Mouse (Mus musculus): Measurements from ENCODE around the gene Cep89. TPM values are rescaled to one million over a fixed set of nuclear protein-coding genes. Genes with fewer than 3 reads are reported as not detected.

The Cep89 gene
- polyA plus RNA-seq, 2 experiments = 11.6 to 14.5 TPM

- Histone ChIP-seq H3K9me3 (ENCODE audit: control insufficient read depth, low read length) (no peaks in the 10 kb centered on the region), H3K4me3 (ENCODE audit: insufficient read depth in 1 of 2, low read depth in 2 of 2, low read length in 2 of 2) (no peak overlapping the region), H3K4me1 (replicated peaks; ENCODE audit: control insufficient read depth in 2 of 2, insufficient read depth in 2 of 2, low read length in 1 of 2) (peaks cover 7 to 16% of the 10 kb centered on the region in 2 experiments), H3K36me3 (replicated peaks; ENCODE audit: control insufficient read depth, insufficient read depth, low read depth) (no peaks in the 10 kb centered on the region), H3K27me3 (ENCODE audit: control insufficient read depth, insufficient read depth, low read length) (no peaks in the 10 kb centered on the region), H3K27ac (no peak overlapping the region), H3K9ac (replicated peaks) (no peak overlapping the region), H3K4me2 (ENCODE audit: low read depth) (no peak overlapping the region)
- whole genome bisulfite sequencing (ENCODE audit: insufficient replicate concordance) = 58% methylated on average over 3 of the region's 3 CpGs
- TF ChIP-seq EP300 (IDR thresholded peaks at IDR 0.05; ENCODE audit: low read depth) = no peak
- TF ChIP-seq CTCF (IDR thresholded peaks at IDR 0.05; ENCODE audit: low read depth) = no peak
- no peak for ATAC-seq (ENCODE audit: insufficient read depth)
- DNase-seq (ENCODE audit: low read depth in 3 of 3, low spot score in 3 of 3) = no peak
Measured at GRCm38 (mm10) chr7:35351155-35351554, 45.7 kb upstream of the Cep89 start.

- no peaks in the 10 kb centered on the region for H3K27me3 ChIP-seq (ENCODE audit: control insufficient read depth, insufficient read depth, low read length)
- no peak overlapping the region for H3K4me3 ChIP-seq (ENCODE audit: insufficient read depth in 1 of 2, low read depth in 2 of 2, low read length in 2 of 2)
- ATAC-seq (ENCODE audit: insufficient read depth) (no peak), DNase-seq (ENCODE audit: low read depth in 3 of 3, low spot score in 3 of 3) (no peak)
- H3K9ac ChIP-seq (replicated peaks) = no peak overlapping the region
- H3K4me1 ChIP-seq (replicated peaks; ENCODE audit: control insufficient read depth in 2 of 2, insufficient read depth in 2 of 2, low read length in 1 of 2) = peaks cover 0 to 7% of the 10 kb centered on the region in 2 experiments; a peak in 1 of 4 replicates
- H3K9me3 ChIP-seq (ENCODE audit: control insufficient read depth, low read length) = no peaks in the 10 kb centered on the region
- H3K27ac ChIP-seq = no peak overlapping the region
- TF ChIP-seq CTCF (IDR thresholded peaks at IDR 0.05; ENCODE audit: low read depth) (no peak), EP300 (IDR thresholded peaks at IDR 0.05; ENCODE audit: low read depth) (no peak)
- no peaks in the 10 kb centered on the region for H3K36me3 ChIP-seq (replicated peaks; ENCODE audit: control insufficient read depth, insufficient read depth, low read depth)
- H3K4me2 ChIP-seq (ENCODE audit: low read depth) = no peak overlapping the region
- 86% methylated on average over 15 of the region's 15 CpGs for WGBS (ENCODE audit: insufficient replicate concordance)
Measured at GRCm38 (mm10) chr7:35353306-35353705, 43.5 kb upstream of the Cep89 start.

- Histone ChIP-seq H3K4me1 (replicated peaks; ENCODE audit: control insufficient read depth in 2 of 2, insufficient read depth in 2 of 2, low read length in 1 of 2) (peaks cover 0 to 3% of the 10 kb centered on the region in 2 experiments; a peak in 1 of 4 replicates), H3K27me3 (ENCODE audit: control insufficient read depth, insufficient read depth, low read length) (no peaks in the 10 kb centered on the region), H3K9ac (replicated peaks) (no peak overlapping the region), H3K36me3 (replicated peaks; ENCODE audit: control insufficient read depth, insufficient read depth, low read depth) (no peaks in the 10 kb centered on the region), H3K27ac (no peak overlapping the region), H3K4me2 (ENCODE audit: low read depth) (no peak overlapping the region), H3K4me3 (ENCODE audit: insufficient read depth in 1 of 2, low read depth in 2 of 2, low read length in 2 of 2) (no peak overlapping the region), H3K9me3 (ENCODE audit: control insufficient read depth, low read length) (no peaks in the 10 kb centered on the region)
- no peak for TF ChIP-seq CTCF (IDR thresholded peaks at IDR 0.05; ENCODE audit: low read depth)
- no peak for TF ChIP-seq EP300 (IDR thresholded peaks at IDR 0.05; ENCODE audit: low read depth)
- DNase-seq (ENCODE audit: low read depth in 3 of 3, low spot score in 3 of 3) (no peak), ATAC-seq (ENCODE audit: insufficient read depth) (no peak)
- WGBS (ENCODE audit: insufficient replicate concordance) = 50% methylated on average over 5 of the region's 5 CpGs
Measured at GRCm38 (mm10) chr7:35355303-35355872, 41.4 kb upstream of the Cep89 start.

- H3K4me3 ChIP-seq (ENCODE audit: insufficient read depth in 1 of 2, low read depth in 2 of 2, low read length in 2 of 2) = no peak overlapping the region
- no peak overlapping the region for H3K4me2 ChIP-seq (ENCODE audit: low read depth)
- no peaks in the 10 kb centered on the region for H3K36me3 ChIP-seq (replicated peaks; ENCODE audit: control insufficient read depth, insufficient read depth, low read depth)
- DNase-seq (ENCODE audit: low read depth in 3 of 3, low spot score in 3 of 3) = no peak
- 73% methylated on average over 12 of the region's 12 CpGs for WGBS (ENCODE audit: insufficient replicate concordance)
- H3K4me1 ChIP-seq (replicated peaks; ENCODE audit: control insufficient read depth in 2 of 2, insufficient read depth in 2 of 2, low read length in 1 of 2) = peaks cover 0 to 2% of the 10 kb centered on the region in 2 experiments; a peak in 1 of 4 replicates
- no peak for ATAC-seq (ENCODE audit: insufficient read depth)
- H3K27ac ChIP-seq = no peak overlapping the region
- no peak for TF ChIP-seq CTCF (IDR thresholded peaks at IDR 0.05; ENCODE audit: low read depth)
- TF ChIP-seq EP300 (IDR thresholded peaks at IDR 0.05; ENCODE audit: low read depth) = no peak
- H3K9ac ChIP-seq (replicated peaks) = no peak overlapping the region
- no peaks in the 10 kb centered on the region for H3K27me3 ChIP-seq (ENCODE audit: control insufficient read depth, insufficient read depth, low read length)
- H3K9me3 ChIP-seq (ENCODE audit: control insufficient read depth, low read length) = no peaks in the 10 kb centered on the region
Measured at GRCm38 (mm10) chr7:35357621-35358020, 39.2 kb upstream of the Cep89 start.

- ATAC-seq (ENCODE audit: insufficient read depth) (no peak), DNase-seq (ENCODE audit: low read depth in 3 of 3, low spot score in 3 of 3) (no peak)
- H3K9ac ChIP-seq (replicated peaks) = no peak overlapping the region
- no peaks in the 10 kb centered on the region for H3K36me3 ChIP-seq (replicated peaks; ENCODE audit: control insufficient read depth, insufficient read depth, low read depth)
- no peak overlapping the region for H3K27ac ChIP-seq
- H3K9me3 ChIP-seq (ENCODE audit: control insufficient read depth, low read length) = no peaks in the 10 kb centered on the region
- H3K4me2 ChIP-seq (ENCODE audit: low read depth) = no peak overlapping the region
- peaks cover 0 to 5% of the 10 kb centered on the region in 2 experiments; a peak in 1 of 4 replicates for H3K4me1 ChIP-seq (replicated peaks; ENCODE audit: control insufficient read depth in 2 of 2, insufficient read depth in 2 of 2, low read length in 1 of 2)
- 47% methylated on average over 5 of the region's 5 CpGs for WGBS (ENCODE audit: insufficient replicate concordance)
- no peak for TF ChIP-seq CTCF (IDR thresholded peaks at IDR 0.05; ENCODE audit: low read depth)
- no peak for TF ChIP-seq EP300 (IDR thresholded peaks at IDR 0.05; ENCODE audit: low read depth)
- no peak overlapping the region for H3K4me3 ChIP-seq (ENCODE audit: insufficient read depth in 1 of 2, low read depth in 2 of 2, low read length in 2 of 2)
- no peaks in the 10 kb centered on the region for H3K27me3 ChIP-seq (ENCODE audit: control insufficient read depth, insufficient read depth, low read length)
Measured at GRCm38 (mm10) chr7:35362253-35362652, 34.6 kb upstream of the Cep89 start.
